Mouse (Mus musculus): ENCODE data around the gene Tmed9.
"Not testable (repeated sequence)": the region's sequence is repeated elsewhere in the genome, so short reads cannot be mapped to it uniquely, and the experiment has no call there.

The Tmed9 gene

DNA sequence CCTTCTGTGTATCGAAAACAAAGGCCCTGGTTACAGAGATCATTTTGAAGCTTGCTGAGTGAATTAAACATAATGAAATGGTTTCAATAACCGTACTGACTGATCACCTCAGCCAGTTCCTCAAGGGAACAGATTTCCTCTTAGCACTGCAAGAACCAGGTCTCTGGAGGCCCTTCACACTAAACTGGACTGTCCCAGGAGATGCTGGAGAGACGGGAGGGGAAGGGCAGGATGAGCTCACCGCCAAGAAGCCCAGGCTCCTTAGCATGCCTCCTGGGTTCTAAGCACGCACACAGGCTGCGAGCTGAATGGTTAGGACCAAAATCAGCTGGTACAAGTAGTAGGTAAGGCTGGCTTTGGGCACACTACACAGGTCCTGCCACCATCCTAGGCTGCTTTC, 6.5 kb upstream of the Tmed9 start:
- no peak for DNase-seq (ENCODE audit: extremely low read depth, low read depth)

DNA sequence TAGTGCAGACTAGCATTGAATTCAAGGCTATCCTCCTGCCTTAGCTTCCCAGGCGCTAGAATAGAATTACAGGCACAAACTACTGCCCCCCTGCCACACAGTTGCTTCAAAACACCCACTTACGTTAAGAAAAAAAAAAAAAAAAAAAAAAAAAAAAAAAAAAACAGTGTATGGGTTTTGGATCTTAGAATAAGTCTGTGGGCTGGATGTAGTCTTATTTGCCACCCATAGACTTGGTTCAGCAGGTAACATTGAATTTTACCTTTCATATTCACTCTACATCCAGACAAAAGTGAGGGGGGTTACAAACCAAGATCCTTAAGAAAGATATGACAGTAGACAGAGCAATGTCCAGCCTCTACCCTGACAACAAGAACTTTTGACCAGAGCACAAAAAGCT, 5.6 kb upstream of the Tmed9 start:
- DNase-seq (ENCODE audit: extremely low read depth, low read depth): no peak

DNA sequence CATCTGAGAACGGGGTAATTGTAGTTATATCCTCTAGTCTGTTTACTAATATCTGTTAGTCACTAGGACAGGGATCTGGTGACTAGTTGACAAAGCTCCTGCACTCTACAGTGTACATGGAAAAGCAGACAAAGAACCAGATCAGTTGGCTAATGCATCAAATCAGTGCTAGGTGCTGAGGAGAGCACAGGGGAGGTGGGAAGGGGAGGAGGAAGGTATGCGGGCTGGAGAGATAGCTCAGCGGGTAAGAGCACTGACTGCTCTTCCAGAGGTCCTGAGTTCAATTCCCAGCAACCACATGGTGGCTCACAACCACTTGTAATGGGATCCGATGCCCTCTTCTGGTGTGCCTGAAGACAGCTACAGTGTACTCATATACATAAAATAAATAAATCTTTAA, 5.0 kb upstream of the Tmed9 start:
- DNase-seq (ENCODE audit: extremely low read depth, low read depth): not testable (repeated sequence)

DNA sequence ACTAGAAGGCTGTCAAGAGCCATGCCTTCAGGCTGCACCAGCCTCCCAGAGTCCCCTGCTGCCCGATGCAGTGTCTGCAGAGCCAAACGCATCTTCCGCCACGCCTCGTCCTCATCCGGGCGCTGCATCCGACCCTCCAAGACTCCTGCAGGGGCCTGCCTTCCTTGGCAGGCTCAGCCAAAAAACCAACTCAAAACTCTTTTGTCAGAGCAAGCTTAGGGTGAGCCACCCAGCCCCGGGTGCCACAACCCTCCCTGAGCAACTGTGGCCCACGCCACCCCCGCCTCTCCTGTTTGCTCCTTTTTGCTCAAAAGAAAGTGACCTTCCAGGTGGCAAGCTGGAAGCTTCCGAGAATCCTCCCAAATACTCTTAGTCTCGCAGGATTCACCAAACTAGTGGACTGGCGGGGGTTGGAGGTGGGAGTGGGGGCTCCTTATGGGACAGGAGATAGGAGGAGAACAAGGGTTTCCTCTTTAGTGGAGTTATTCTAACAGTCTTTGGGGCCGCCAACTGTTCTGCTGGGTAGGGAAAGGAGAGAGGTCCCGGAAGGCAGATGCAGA, 3.7 kb upstream of the Tmed9 start:
- DNase-seq (ENCODE audit: extremely low read depth, low read depth): no peak

DNA sequence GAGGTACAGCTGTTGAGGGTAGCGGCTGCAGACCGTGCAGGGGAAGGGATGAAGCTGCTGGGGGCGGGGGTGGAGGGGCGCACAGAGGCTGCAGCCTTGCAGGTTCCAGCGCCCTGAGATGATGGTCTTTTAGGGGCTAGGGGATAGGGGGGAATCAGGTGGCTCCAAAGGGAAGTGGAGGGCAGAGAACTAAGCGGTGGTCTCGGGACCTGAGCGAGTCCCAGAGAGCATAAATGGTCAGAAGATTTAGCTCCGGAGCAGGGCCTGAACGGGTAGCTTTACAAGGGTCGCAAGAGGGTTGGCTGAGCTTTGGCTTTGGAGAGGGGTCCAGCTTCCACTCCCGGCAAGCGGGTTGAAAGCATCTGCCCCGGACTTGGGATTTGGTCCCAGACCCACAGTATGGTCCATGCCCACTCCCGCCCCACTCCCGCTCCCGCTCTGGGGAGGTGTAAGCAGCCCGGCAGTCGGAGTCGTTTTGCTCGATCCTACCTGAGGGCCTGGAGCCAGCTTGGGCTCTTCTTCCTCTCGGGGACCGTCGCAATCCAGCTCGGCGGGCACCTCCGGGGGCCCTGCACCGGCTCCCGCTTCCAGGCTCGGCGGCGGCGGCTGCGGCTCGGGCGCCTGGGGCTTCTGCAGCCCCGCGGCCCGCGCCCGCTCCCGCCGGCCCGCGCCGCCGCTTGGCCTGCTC, 3.1 kb upstream of the Tmed9 start:
- no peak for DNase-seq (ENCODE audit: extremely low read depth, low read depth)

DNA sequence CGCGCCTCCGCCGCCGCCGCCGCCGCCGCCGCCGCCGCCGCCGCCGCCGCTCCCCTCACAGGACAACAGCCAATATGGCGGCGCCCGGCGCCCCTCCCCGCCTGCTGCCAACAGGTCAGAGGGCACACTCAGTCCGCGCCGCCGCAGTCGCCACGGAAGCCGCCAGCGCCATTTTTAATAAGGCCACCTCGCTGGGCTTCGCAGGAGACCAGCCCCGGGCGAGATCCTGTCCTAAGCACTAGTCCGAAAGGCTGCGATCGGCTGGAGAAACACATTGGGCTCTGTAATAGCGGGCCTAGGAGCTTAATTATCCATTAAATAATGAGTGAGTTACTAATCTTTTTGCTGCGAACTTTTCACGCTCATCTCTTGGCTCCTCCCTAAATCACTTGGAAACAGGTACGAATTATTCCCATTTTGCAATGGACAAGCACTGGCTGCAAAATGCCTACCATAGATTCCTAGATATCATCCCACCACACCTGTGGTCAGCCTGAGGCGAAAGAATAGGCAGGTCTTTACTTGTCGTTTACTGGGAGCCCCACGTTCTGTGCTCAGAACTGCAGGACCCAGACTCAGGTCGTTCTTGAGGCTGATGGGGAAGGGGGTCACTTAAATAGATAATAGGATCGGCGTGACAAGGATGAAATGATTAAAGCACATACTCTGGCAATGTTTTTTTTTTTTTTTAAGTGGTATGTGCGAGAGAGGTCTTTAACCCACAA, 2.3 kb upstream of the Tmed9 start, which contains the start of gene Fam193b:
Fam193b (minus strand) TSS at position 94 of the 725 bp plus-strand sequence.
- peak; percentile 73 for DNase-seq (ENCODE audit: extremely low read depth, low read depth)

DNA sequence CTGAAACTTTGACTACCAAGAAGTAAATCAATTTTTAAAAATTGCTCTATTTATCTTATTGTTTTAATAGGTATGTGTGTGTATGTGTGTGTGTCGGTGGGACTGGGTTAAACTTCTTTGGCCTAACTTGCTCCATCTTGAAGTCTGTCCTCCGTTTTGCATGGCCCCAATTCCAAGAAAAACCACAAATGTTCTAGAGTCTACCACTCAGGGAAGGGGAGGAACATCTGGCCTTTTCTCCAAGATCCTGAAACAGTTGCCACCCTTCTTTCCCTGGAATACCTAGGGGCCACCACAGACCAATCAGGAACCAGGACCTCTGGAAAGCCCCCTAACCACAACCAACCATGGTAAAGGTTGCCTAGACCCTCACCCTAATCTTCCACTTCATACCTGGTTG, 1.6 kb upstream of the Tmed9 start:
- DNase-seq (ENCODE audit: extremely low read depth, low read depth): no peak

DNA sequence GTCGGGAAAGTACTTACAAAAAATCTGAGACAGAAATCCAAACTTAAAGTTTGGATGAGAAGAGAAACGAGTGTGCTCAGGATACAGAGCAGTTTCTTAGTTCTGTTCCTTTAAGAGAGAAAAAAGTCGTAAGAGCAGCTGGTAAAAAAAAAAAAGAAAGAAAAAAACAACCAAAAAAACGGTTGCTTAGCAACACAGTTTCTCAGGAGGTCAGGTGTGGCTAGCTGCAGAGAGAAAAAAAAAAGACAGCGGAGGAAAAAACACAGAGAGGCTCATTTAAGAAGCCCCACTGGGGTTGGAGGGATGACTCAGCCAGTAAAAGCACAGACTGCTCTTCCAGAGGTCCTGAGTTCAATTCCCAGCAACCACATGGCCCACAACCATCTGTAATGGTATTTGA, 789 bp downstream of the Tmed9 start:
- DNase-seq (ENCODE audit: extremely low read depth, low read depth): no peak

DNA sequence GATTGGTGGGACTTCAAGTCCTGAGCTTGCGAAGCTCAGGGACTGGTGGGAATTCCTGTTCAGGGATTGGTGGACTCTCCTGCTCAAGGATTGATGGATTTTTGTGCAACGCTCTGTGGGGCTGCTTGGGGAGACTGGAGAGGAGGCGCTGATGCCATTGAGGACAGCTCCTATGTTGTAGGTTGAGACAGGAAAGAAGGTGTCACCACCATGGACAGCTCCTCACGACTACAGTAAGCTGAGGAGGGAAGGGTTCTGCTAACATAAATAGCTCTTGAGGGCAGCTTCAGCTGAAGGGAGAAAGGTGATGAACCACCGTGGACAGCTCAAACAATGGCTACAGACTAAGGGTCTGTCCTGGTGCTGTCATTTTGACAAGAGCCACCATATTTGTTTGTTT, 2.4 kb downstream of the Tmed9 start:
- no peak for DNase-seq (ENCODE audit: extremely low read depth, low read depth)

DNA sequence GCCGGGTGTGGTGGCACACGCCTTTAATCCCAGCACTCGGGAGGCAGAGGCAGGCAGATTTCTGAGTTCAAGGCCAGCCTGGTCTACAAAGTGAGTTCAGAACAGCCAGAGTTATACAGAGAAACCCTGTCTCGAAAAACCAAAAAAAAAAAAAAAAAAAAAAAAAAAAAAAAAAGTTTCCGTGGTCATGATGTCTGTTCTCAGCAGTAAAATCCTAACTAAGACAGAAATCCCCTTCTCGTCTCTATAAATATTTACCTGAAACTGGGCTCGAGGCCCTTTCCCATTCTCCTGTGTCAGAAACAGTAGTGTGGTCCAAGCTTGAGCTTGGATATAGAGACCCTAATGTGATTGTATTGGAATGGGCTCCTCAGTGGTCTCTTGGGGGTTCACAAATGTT, 3.3 kb downstream of the Tmed9 start:
- not testable (repeated sequence) for DNase-seq (ENCODE audit: extremely low read depth, low read depth)

DNA sequence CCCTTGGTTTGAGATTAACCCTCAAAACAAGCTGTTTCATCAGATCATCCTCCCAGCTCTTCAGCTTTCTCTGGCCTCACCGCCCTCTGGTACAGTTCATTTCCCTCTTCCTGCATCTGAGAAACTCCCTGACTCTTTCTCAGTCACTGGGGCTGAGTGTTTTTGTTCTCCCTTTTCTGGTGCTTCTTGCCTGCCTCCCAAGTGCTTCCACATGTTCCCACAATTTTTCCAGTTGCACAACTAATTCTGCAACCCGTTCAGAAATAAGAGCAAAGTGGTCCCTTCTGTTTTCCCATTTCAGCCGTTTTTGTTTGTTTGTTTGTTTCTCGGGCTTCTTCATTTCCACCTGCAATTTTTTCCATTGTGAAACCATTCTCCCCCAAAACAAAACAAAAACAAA, 4.6 kb downstream of the Tmed9 start:
- no peak for DNase-seq (ENCODE audit: extremely low read depth, low read depth)

DNA sequence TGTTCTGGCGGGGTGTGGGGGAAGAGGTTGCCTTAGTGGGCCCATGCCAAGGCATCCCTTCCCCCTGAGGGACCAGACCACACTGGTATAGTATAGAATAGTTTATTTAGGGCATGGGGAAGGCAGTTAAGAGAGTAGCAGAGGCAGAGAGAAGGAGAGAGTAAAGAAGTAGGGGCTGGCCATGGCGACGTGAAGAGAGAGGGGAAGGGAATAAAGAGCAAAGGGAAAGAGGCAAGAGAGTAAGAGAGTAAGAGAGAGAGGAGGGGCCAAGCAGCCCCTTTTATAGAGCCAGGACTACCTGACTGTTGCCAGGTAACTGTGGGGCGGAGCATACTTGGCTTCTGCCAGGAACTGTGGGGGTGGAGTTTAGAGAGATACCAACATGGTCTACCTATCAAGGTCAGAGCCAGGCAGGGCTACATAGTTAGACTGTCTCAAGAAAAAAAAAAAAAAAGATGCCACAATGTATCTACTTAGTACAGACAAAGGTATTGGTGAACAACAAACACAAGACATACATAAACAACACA, 18.5 kb downstream of the Tmed9 start:
- DNase-seq (ENCODE audit: extremely low read depth, low read depth): no peak

DNA sequence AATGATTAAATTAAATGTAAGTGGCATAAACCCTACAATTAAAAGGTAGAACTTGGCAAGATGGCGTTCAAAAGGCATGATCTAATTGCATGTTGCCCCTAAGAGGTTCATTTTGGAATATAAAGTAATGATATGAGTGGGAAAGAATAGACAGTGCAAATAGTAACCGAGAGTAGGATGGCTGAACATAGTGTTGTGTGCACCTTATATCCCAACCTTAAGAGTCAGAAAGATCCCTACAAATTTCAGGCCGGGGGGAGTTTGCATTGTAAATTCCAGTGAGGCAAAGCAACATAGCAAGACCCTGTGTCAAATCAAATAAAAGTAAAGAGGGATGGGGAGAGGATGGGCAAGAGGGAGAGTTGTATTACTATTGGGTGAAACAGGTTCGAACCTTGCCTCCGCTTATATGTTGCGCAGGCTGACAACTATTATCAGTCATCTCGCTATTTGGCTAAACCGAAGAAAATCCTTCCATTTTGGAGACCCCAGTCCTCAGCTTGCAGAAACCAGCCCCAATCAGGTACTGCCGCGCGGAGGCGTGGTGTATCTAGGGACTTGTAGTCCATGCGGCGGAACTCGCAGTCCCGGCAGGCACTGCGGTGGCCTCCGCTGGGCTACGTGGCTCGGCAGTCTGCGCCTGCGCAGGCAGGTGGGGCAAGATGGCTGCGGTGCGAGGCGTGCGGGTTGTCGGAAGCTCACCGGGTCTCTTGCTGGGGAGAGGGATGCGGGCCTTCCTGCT, 19.2 kb downstream of the Tmed9 start:
- peak; percentile 94 for DNase-seq (ENCODE audit: extremely low read depth, low read depth)

DNA sequence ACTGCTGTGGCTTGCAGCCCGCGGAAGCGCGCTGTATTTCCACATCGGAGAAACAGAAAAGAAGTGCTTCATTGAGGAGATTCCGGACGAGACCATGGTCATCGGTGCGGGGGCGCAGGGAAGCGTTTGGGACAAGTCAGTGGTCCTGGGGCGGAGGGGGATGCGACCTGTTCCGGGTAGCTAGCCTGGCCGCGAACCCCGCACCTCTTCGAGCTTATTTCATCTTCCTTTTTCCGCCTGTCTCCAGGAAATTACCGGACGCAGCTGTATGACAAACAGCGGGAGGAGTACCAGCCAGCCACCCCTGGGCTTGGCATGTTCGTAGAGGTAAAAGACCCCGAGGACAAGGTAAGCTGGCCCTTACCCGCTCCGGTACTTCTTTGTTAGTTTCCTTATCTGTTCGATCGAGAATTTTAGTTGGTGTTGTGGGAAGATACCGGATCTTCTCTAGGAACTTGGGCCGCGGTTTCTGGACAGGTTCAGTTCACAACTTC, 19.8 kb downstream of the Tmed9 start:
- no peak for DNase-seq (ENCODE audit: extremely low read depth, low read depth)

DNA sequence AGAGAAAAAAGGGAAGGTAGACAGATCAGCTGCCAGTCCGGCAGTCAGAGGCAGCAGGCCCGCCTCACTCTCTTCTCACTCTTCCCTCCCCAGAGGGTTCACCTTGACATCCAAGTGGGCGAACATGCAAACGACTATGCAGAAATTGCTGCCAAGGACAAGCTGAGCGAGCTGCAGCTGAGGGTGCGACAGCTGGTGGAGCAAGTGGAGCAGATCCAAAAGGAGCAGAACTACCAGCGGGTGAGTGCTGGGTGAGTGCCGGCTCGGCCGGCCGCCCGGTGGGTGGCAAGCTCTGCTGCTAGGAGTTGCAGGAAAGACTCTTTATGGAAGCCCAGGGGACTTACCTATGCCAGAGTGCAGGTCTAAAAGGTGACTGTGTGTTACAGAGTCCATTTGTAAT, 21.8 kb downstream of the Tmed9 start:
- no peak for DNase-seq (ENCODE audit: extremely low read depth, low read depth)

DNA sequence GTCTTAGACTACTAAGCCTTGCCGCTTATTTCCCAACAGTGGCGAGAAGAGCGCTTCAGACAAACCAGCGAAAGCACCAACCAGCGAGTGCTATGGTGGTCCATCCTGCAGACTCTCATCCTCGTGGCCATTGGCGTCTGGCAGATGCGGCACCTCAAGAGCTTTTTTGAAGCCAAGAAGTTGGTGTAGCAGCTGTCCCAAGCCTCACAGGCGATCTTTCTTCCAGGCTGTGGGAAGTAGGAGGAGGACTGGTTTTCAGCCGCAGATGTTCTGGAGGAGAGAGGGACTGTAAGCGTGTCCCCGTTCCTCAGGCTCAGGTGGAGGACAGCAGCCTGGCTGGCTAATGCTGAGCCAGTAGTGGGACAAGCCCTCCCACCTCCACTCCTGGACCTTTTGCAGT, 23.3 kb downstream of the Tmed9 start:
- no peak for DNase-seq (ENCODE audit: extremely low read depth, low read depth)

DNA sequence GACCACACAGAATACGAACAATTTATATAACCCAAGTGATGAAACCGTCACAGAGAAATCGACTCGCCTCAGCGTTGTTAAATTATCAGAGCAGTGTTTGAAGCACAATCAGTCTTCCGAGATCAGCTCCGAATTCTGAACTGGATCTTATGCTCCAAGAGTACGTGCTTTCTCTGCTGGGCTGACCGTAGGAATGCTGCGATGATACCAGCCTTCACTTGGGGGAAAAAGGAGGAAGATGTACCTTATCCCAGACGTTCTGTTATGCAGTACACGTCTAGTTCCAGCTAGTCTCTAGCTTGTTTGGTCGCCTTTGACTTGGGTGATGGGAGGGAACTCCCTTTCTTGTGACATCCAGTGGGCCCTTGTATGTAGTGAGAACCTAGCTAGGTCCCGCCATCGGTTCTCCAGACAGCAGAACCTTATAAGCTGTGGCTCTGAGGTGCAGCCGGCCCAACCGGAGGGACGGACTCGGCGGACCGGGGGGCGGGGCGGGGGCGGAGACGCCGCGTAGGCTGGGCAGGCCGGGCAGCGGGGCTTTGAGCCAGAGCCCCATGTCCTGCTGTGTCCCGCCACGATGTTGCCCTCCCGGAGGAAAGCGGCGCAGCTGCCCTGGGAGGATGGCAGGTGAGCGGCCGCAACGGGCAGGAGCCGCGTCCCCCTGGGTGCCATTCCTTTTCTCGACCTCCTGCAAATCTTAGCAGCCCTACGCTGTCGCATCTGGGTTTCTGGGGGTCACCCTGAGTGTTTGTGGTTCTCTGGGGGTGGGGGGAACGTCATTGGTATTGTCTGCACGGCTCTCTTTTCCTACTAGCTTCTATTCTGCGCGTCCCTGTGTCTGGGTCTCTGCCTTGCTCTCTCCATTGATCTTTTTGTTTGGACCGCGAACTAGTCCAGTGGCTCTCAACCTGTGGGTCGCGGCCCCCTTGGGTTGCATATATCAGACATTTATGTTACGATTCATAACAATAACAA, 26.3 kb downstream of the Tmed9 start, which contains the start of gene B4galt7:
B4galt7 (plus strand) TSS at position 331 of the 975 bp plus-strand sequence.
- DNase-seq (ENCODE audit: extremely low read depth, low read depth): peak; percentile 68

DNA sequence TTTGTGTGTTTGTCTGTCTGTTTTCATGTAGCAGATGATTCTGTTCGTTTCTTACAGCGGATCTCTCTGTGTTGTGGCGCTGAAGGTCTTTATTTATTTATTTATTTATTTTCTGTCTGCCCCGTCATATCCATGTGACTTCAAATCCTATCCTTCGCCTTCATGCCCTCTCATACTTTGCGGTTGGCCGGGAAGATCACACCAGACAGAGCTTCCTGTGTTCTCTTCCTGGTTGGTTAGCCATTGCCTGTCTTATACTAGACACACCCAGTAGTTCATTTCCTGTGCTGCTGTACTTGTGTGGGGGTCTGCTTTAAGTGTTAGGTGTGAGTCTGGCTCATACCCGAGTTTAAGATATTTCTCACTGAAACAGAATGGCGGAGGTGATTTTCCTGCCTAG, 27.1 kb downstream of the Tmed9 start:
- peak; percentile 80 for DNase-seq (ENCODE audit: extremely low read depth, low read depth)

DNA sequence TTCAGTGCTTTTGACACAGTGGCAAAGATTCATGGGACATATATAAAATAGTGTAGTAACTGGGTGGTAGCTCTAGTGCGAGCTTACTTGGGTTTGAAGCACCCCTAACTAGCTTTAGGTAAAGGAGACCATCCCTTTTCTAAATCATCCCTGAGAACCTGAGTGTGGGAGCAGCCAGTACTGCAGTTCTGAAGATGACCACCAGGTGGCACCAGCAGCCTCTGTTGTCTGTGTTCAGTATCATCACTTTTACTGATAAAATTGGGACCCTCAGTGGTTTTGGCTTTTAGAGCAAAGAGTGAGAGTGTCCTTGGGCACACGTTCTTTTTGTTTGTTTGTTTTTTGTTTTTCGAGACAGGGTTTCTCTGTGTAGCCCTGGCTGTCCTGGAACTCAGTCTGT, 28.1 kb downstream of the Tmed9 start:
- DNase-seq (ENCODE audit: extremely low read depth, low read depth): peak; percentile 67

DNA sequence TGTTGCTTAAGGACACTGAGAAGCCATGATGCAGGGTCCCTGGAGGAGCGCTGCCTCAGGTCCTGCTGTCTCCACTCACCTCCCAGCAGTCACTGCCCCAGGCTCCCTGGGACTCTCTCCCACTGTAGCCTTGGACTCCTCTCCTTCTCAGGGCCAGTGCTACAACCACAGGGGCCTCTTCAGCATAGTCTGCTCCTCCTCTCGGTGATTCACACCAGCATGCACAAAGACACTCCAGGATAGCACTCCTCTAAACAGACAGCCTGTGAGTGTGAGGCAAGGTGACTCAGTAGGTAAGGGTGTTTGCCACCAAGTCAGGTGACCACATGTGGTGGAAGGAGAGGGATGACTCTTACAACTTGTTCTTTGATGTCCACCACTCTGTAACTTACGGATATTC, 31.1 kb downstream of the Tmed9 start:
- DNase-seq (ENCODE audit: extremely low read depth, low read depth): no peak
